Mouse (Mus musculus) spleen, adult 2 months (tissue): ENCODE results near the gene Dtnb.

Source experiments
- CTCF ChIP-seq: fragments of 200-500 bp; IDR thresholded peaks from 2 replicates; pipeline ENCODE4 v1.5.1; 2011; ENCODE audit warnings: mild to moderate bottlenecking, inconsistent platforms; ENCODE audit not compliant: insufficient read depth, insufficient read length, insufficient replicate concordance; ENCODE audit errors: extremely low read depth
- POLR2A ChIP-seq: fragments of 200-500 bp; IDR thresholded peaks from 2 replicates; pipeline ENCODE4 v1.6.1; 2011; ENCODE audit warnings: low read depth, low read length, inconsistent platforms

DNA sequence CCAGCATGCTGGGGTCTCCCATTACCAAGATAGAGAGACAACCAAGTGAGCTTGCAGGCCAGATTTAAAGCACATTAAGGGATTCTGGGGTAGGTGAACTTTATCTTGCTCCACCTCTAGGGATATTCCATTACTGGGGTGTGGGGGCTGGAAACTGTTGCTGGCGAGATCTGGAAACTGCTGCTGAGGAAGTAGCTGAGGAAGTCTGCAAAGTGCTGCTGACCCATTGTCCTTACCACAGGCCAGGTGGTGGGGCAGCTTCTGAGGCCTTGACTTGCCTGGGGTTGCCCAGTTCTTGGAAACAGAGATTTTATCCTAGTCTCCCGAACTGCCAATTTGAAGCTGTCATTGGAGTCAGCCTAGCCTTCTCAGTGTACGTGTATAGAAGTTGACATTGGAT lies 26.7 kb upstream of the Dtnb start:
- TF ChIP-seq POLR2A (no peak), CTCF (no peak)
